Mouse (Mus musculus) spleen, adult 10 weeks (tissue): ENCODE results near the gene Rps6ka2. TPM values are rescaled to one million over a fixed set of nuclear protein-coding genes. Genes with fewer than 3 reads are reported as not detected.

Experiments used
- polyA plus RNA-seq: library from polyadenylated mRNA; stranded (reverse); fragments of 350-450 nt; fragmentation: Illumina TruSeq; extraction: RNeasy Lipid Tissue Mini Kit (QIAGEN cat#74804); gene quantifications from one replicate; pipeline ENCODE4 v1.2.3, GENCODE M21; 2015; ENCODE audit warnings: low replicate concordance; ENCODE audit not compliant: insufficient read depth

Rps6ka2 gene
- polyA plus RNA-seq: 3.2 TPM

DNA sequence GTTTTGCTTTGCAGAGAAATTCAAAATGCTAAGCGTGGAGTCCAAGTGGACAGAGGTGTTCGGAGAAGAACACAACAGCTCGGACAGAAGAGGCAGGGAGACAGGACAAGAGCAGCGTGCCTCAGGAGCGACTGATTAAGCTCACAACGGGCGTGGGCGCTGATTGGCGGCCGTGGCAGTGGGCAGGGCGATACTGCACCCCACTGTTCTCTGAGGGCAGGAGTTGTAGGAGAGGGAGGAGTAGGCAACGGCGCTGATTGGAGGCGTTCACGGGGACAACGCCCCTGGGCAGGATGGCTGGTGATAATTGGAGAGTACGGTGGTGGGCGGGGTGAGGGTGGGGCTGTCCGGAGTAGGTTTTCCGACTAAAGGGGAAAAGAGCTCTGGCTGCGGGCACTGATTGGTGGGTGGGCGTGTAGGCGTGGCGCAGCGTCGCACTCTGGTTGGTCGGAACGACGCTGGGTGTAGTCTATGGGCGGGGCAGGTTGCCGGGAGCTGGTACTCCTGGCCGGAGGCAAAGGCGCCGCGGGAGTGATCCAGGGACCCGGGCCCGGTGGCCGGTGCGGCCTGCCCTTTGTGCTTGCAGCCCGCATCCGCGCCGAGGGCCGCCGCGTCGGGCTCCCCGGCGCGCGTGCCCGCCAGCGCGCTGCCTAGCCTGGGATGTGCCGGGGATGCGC, at the start of gene Rps6ka2:
Gene Rps6ka2 (plus strand): TSS at position 489 of the 677 bp plus-strand sequence.

DNA sequence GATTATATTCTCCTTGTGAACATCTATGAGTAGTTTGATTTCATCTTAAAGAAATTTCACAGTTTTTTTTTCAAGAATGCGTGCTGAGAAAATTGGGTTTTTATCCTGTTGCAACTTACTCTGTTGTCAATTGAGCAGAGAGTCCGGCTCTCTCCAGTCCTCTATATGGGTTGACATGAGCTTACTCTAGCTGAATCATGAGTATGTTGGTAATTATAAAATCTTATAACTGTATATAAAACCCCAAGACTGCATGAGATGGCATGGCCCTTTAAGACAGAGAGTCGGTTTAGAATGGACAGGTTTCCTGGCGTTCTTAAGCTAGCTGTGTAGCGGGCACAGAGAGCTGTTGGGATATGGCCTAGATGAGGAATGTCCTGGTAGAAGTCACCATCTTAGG, 154.4 kb downstream of the Rps6ka2 start, which contains the start of gene Tcp10a:
Gene Tcp10a (plus strand): TSS at position 301 of the 400 bp plus-strand sequence.

DNA sequence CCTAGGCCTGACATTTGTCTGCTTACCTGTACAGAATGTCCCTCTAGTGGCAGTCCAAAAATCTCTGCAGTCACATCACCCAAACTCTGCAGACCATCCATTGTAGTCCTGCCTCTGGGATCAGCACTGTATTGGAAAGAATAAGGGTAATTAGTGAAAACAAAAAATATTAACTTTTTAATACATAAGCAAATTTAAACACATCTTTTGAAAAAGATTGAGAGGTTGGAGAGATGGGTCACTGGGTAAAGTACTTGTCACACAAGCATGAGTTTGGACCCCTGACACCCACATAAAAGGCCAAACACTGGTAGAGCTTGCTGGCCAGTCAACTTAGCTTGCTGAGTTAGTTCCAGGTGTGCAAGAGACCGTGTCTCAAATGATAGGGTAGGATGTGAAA, 182.7 kb downstream of the Rps6ka2 start, which contains the start of gene Ttll2:
Gene Ttll2 (minus strand): TSS at position 101 of the 400 bp plus-strand sequence.

Other genes with a start within 250 kb of the Rps6ka2 start
- 20.9 TPM for gene Rsph3b, start 221.4 kb upstream of the Rps6ka2 start, polyA plus RNA-seq
- gene Tagap1, start 209.0 kb upstream of the Rps6ka2 start, polyA plus RNA-seq: 42.7 TPM
- 413 TPM for gene Rnaset2b, start 199.5 kb upstream of the Rps6ka2 start, polyA plus RNA-seq
- gene Gm49721, start 191.2 kb upstream of the Rps6ka2 start, polyA plus RNA-seq: not detected
- not detected for gene Gm1604a, start 144.5 kb upstream of the Rps6ka2 start, polyA plus RNA-seq
- not detected for gene Tcp10a, start 154.5 kb downstream of the Rps6ka2 start, polyA plus RNA-seq
- gene Ttll2, start 182.6 kb downstream of the Rps6ka2 start, polyA plus RNA-seq: not detected
- not detected for gene Gm49630, start 201.9 kb downstream of the Rps6ka2 start, polyA plus RNA-seq
- not detected for gene Unc93a2, start 215.3 kb downstream of the Rps6ka2 start, polyA plus RNA-seq